Mouse (Mus musculus) lung, embryonic 14.5 days (tissue): ENCODE data around the gene Hoxa3. TPM values are rescaled to one million over a fixed set of nuclear protein-coding genes. Genes with fewer than 3 reads are reported as not detected.
A peak's percentile ranks its signal among the peaks of the same experiment; 100 is the strongest.

Source experiments
- ATAC-seq: fragments of 200-750 bp; cut with Nextera tagmentation; 2 replicates; pipeline ENCODE4 v1.8.0; 2017; ENCODE audit warnings: mild to moderate bottlenecking, moderate TSS enrichment, moderate library complexity; ENCODE audit not compliant: insufficient read depth
- DNase-seq: peaks from one replicate; pipeline ENCODE4 v3.0.0-alpha.2; 2015
- H3K27ac ChIP-seq: fragments of 300-500 bp; sonication (generic); 2 replicates; pipeline ENCODE4 v1.5.1; 2014; ENCODE audit warnings: low read depth, mild to moderate bottlenecking, moderate library complexity
- H3K27me3 ChIP-seq: fragments of 300-500 bp; sonication (generic); 2 replicates; pipeline ENCODE4 v1.6.1; 2014; ENCODE audit warnings: low read length, control low read depth; ENCODE audit not compliant: insufficient read depth
- H3K36me3 ChIP-seq: fragments of 300-500 bp; sonication (generic); 2 replicates; pipeline ENCODE4 v1.6.1; 2014; ENCODE audit warnings: control low read depth; ENCODE audit not compliant: insufficient read depth
- H3K4me1 ChIP-seq: fragments of 300-500 bp; sonication (generic); 2 replicates; pipeline ENCODE4 v1.6.1; 2014; ENCODE audit warnings: antibody characterized with exemption, control low read depth; ENCODE audit not compliant: insufficient read depth
- H3K4me2 ChIP-seq: fragments of 300-500 bp; sonication (generic); 2 replicates; pipeline ENCODE4 v1.6.1; 2014; ENCODE audit warnings: mild to moderate bottlenecking
- H3K4me3 ChIP-seq: fragments of 300-500 bp; sonication (generic); 2 replicates; pipeline ENCODE4 v1.5.1; 2014; ENCODE audit warnings: low read depth, low read length
- H3K9ac ChIP-seq: fragments of 300-500 bp; sonication (generic); 2 replicates; pipeline ENCODE4 v1.6.1; 2014
- H3K9me3 ChIP-seq: fragments of 300-500 bp; sonication (generic); 2 replicates; pipeline ENCODE4 v1.6.1; 2016; ENCODE audit warnings: low read depth, low read length, control low read depth
- CTCF ChIP-seq: IDR thresholded peaks from 2 replicates; pipeline ENCODE4 v1.5.1; 2016; ENCODE audit warnings: antibody characterized with exemption, low read depth
- WGBS: fragments of 180-500 bp; shearing (Covaris S2); extraction: QIAGEN DNeasy Blood & Tissue Kit; methylation state at CpG from one replicate; pipeline ENCODE4 v1.1.7; 2014; 5-methylcytosine and 5-hydroxymethylcytosine counted together
- polyA plus RNA-seq: library from polyadenylated mRNA; unstranded; fragments of >200 nt; fragmentation: Nextera tagmentation; extraction: Ambion mirVana; gene quantifications from 2 replicates; pipeline ENCODE4 v1.2.1, GENCODE M21; 2014

Hoxa3 gene
- polyA plus RNA-seq, 1 experiment from 2014 or later, result 11.3 TPM

- Histone ChIP-seq H3K4me1 (0 out of 2 replicates have a peak, but pooled peaks cover 3% of the 10 kb centered on the region), H3K9ac (peak overlapping the region; percentile 64), H3K36me3 (0 out of 2 replicates have a peak, but pooled peaks cover 5% of the 10 kb centered on the region), H3K27ac (peak overlapping the region; percentile 89; the same call in 1 of the 2 replicates), H3K27me3 (peaks cover 90% of the 10 kb centered on the region), H3K4me2 (peak overlapping the region; percentile 87), H3K4me3 (peak overlapping the region; percentile 90), H3K9me3 (no peaks in the 10 kb centered on the region)
- WGBS, result 30% methylated on average over 12 of the region's 12 CpGs
- no peak for ATAC-seq
- no peak for TF ChIP-seq CTCF
- no peak for DNase-seq
These were observed 3.5 kb downstream of the Hoxa3 start for GRCm38 (mm10) chr6:52209685-52210046.

GRCm38 (mm10) chr6:52208868-52209684, 4.1 kb downstream of the Hoxa3 start:
- WGBS, result 17% methylated on average over 18 of the region's 18 CpGs
- 0 out of 2 replicates have a peak, but pooled peaks cover 5% of the 10 kb centered on the region for H3K36me3 ChIP-seq
- no peak for TF ChIP-seq CTCF
- H3K4me2 ChIP-seq, result peak overlapping the region; percentile 87
- peak overlapping the region; percentile 64 for H3K9ac ChIP-seq
- peaks cover 90% of the 10 kb centered on the region for H3K27me3 ChIP-seq
- ATAC-seq (no peak), DNase-seq (no peak)
- H3K9me3 ChIP-seq, result no peaks in the 10 kb centered on the region
- H3K4me3 ChIP-seq, result peak overlapping the region; percentile 90
- H3K4me1 ChIP-seq, result 0 out of 2 replicates have a peak, but pooled peaks cover 3% of the 10 kb centered on the region
- peak overlapping the region; percentile 89 for H3K27ac ChIP-seq

GRCm38 (mm10) chr6:52208072-52208867, 4.9 kb downstream of the Hoxa3 start, which contains the start of gene Hoxa6:
TSS of gene Hoxa6 (minus strand) at chr6:52208722.
- 1% methylated on average over 47 of the region's 47 CpGs for WGBS
- Histone ChIP-seq H3K27ac (peak within 1 kb of the TSS; percentile 89), H3K9ac (peak within 1 kb of the TSS; percentile 100), H3K27me3 (peaks cover 90% of the 10 kb centered on the region), H3K4me2 (peak within 1 kb of the TSS; percentile 87), H3K36me3 (peaks cover 7% of the 10 kb centered on the region; the same call in 1 of the 2 replicates), H3K4me3 (peak within 1 kb of the TSS; percentile 90), H3K4me1 (0 out of 2 replicates have a peak, but pooled peaks cover 3% of the 10 kb centered on the region), H3K9me3 (no peaks in the 10 kb centered on the region)
- DNase-seq (peak; percentile 88), ATAC-seq (no peak)
- TF ChIP-seq CTCF, result no peak

GRCm38 (mm10) chr6:52207684-52207976, 5.5 kb downstream of the Hoxa3 start:
- Histone ChIP-seq H3K27ac (peak overlapping the region; percentile 83), H3K9me3 (no peaks in the 10 kb centered on the region), H3K9ac (peak overlapping the region; percentile 100), H3K27me3 (peaks cover 89% of the 10 kb centered on the region), H3K4me3 (peak overlapping the region; percentile 90), H3K4me1 (0 out of 2 replicates have a peak, but pooled peaks cover 3% of the 10 kb centered on the region), H3K36me3 (peaks cover 8% of the 10 kb centered on the region; the same call in 1 of the 2 replicates), H3K4me2 (peak overlapping the region; percentile 87)
- no peak for ATAC-seq
- peak; percentile 50 for DNase-seq
- TF ChIP-seq CTCF, result no peak

- TF ChIP-seq CTCF, result no peak
- DNase-seq (peak; percentile 39), ATAC-seq (no peak)
- 25% methylated on average over 4 of the region's 4 CpGs for WGBS
- peak overlapping the region; percentile 90 for H3K4me3 ChIP-seq
- peaks cover 87% of the 10 kb centered on the region for H3K27me3 ChIP-seq
- peaks cover 13% of the 10 kb centered on the region; the same call in 1 of the 2 replicates for H3K36me3 ChIP-seq
- H3K4me2 ChIP-seq, result peak overlapping the region; percentile 87
- 0 out of 2 replicates have a peak, but pooled peaks cover 3% of the 10 kb centered on the region for H3K4me1 ChIP-seq
- H3K27ac ChIP-seq, result peak overlapping the region; percentile 83
- H3K9ac ChIP-seq, result peak overlapping the region; percentile 100
- no peaks in the 10 kb centered on the region for H3K9me3 ChIP-seq
These were observed 6.1 kb downstream of the Hoxa3 start for GRCm38 (mm10) chr6:52206882-52207683.
